Mouse (Mus musculus): ENCODE results near the gene Pole2. TPM values are rescaled to one million over a fixed set of nuclear protein-coding genes. Genes with fewer than 3 reads are reported as not detected.

The Pole2 gene
- polyA plus RNA-seq, 2 experiments = 26.3 to 37.1 TPM

- Histone ChIP-seq H3K4me1 (ENCODE audit: control insufficient read depth, insufficient read depth, low read length) (peaks cover 16% of the 10 kb centered on the region), H3K9me3 (ENCODE audit: control insufficient read depth, low read length) (no peaks in the 10 kb centered on the region), H3K27ac (replicated peaks; ENCODE audit: low read depth, low read length) (peak within 1 kb of the TSS; percentile 83), H3K9ac (ENCODE audit: low read depth, low read length, severe bottlenecking) (peak within 1 kb of the TSS; percentile 84), H3K27me3 (ENCODE audit: control insufficient read depth, insufficient read depth, low read length) (no peaks in the 10 kb centered on the region), H3K4me3 (replicated peaks; ENCODE audit: low read length) (peak within 1 kb of the TSS; percentile 95), H3K4me2 (replicated peaks; ENCODE audit: low read depth, low read length, severe bottlenecking) (peak within 1 kb of the TSS; percentile 90), H3K36me3 (ENCODE audit: control insufficient read depth, insufficient read depth, low read length) (peaks cover 26% of the 10 kb centered on the region)
- WGBS = under 1% methylated on average over 73 of the region's 75 CpGs
- ATAC-seq (ENCODE audit: low FRiP score, low read depth) = peak; percentile 77
- peak; percentile 50; the same call in 1 of the 2 replicates for TF ChIP-seq POLR2A (IDR thresholded peaks at IDR 0.05; ENCODE audit: borderline replicate concordance, extremely low read depth, insufficient read depth, insufficient read length)
- peak; percentile 77 for DNase-seq (ENCODE audit: low spot score)
Observed at GRCm38 (mm10) chr12:69196444-69197377, 31.3 kb downstream of the Pole2 start, which contains the start of gene Gm49383. Gm49383 (minus strand) TSS chr12:69197104.

- no peak overlapping the region for H3K9ac ChIP-seq (ENCODE audit: low read depth, low read length, severe bottlenecking)
- ATAC-seq (ENCODE audit: low FRiP score, low read depth) = no peak
- DNase-seq (ENCODE audit: low spot score) = no peak
- no peak overlapping the region for H3K27ac ChIP-seq (replicated peaks; ENCODE audit: low read depth, low read length)
- H3K9me3 ChIP-seq (ENCODE audit: control insufficient read depth, low read length) = no peaks in the 10 kb centered on the region
- peaks cover 36% of the 10 kb centered on the region for H3K36me3 ChIP-seq (ENCODE audit: control insufficient read depth, insufficient read depth, low read length)
- WGBS = 97% methylated on average over 2 of the region's 2 CpGs
- H3K4me3 ChIP-seq (replicated peaks; ENCODE audit: low read length) = no peak overlapping the region
- no peaks in the 10 kb centered on the region for H3K27me3 ChIP-seq (ENCODE audit: control insufficient read depth, insufficient read depth, low read length)
- H3K4me1 ChIP-seq (ENCODE audit: control insufficient read depth, insufficient read depth, low read length) = peaks cover 8% of the 10 kb centered on the region
- H3K4me2 ChIP-seq (replicated peaks; ENCODE audit: low read depth, low read length, severe bottlenecking) = no peak overlapping the region
- no peak for TF ChIP-seq POLR2A (IDR thresholded peaks at IDR 0.05; ENCODE audit: borderline replicate concordance, extremely low read depth, insufficient read depth, insufficient read length)
Observed at GRCm38 (mm10) chr12:69192637-69193036, 35.4 kb downstream of the Pole2 start.

GRCm38 (mm10) chr12:69191396-69191795, 36.6 kb downstream of the Pole2 start:
- no peaks in the 10 kb centered on the region for H3K9me3 ChIP-seq (ENCODE audit: control insufficient read depth, low read length)
- no peak overlapping the region for H3K9ac ChIP-seq (ENCODE audit: low read depth, low read length, severe bottlenecking)
- ATAC-seq (ENCODE audit: low FRiP score, low read depth) (no peak), DNase-seq (ENCODE audit: low spot score) (no peak)
- H3K27ac ChIP-seq (replicated peaks; ENCODE audit: low read depth, low read length) = no peak overlapping the region
- H3K4me3 ChIP-seq (replicated peaks; ENCODE audit: low read length) = no peak overlapping the region
- H3K4me2 ChIP-seq (replicated peaks; ENCODE audit: low read depth, low read length, severe bottlenecking) = no peak overlapping the region
- 93% methylated on average over 5 of the region's 5 CpGs for WGBS
- TF ChIP-seq POLR2A (IDR thresholded peaks at IDR 0.05; ENCODE audit: borderline replicate concordance, extremely low read depth, insufficient read depth, insufficient read length) = no peak
- peaks cover 10% of the 10 kb centered on the region for H3K4me1 ChIP-seq (ENCODE audit: control insufficient read depth, insufficient read depth, low read length)
- peaks cover 44% of the 10 kb centered on the region for H3K36me3 ChIP-seq (ENCODE audit: control insufficient read depth, insufficient read depth, low read length)
- H3K27me3 ChIP-seq (ENCODE audit: control insufficient read depth, insufficient read depth, low read length) = no peaks in the 10 kb centered on the region

GRCm38 (mm10) chr12:69190522-69190921, 37.5 kb downstream of the Pole2 start:
- H3K36me3 ChIP-seq (ENCODE audit: control insufficient read depth, insufficient read depth, low read length) = peaks cover 47% of the 10 kb centered on the region
- H3K4me1 ChIP-seq (ENCODE audit: control insufficient read depth, insufficient read depth, low read length) = peaks cover 6% of the 10 kb centered on the region
- no peak overlapping the region for H3K4me3 ChIP-seq (replicated peaks; ENCODE audit: low read length)
- H3K27me3 ChIP-seq (ENCODE audit: control insufficient read depth, insufficient read depth, low read length) = no peaks in the 10 kb centered on the region
- WGBS = 88% methylated on average over 1 of the region's 1 CpGs
- no peak overlapping the region for H3K9ac ChIP-seq (ENCODE audit: low read depth, low read length, severe bottlenecking)
- DNase-seq (ENCODE audit: low spot score) = no peak
- H3K4me2 ChIP-seq (replicated peaks; ENCODE audit: low read depth, low read length, severe bottlenecking) = no peak overlapping the region
- no peak for ATAC-seq (ENCODE audit: low FRiP score, low read depth)
- H3K27ac ChIP-seq (replicated peaks; ENCODE audit: low read depth, low read length) = no peak overlapping the region
- H3K9me3 ChIP-seq (ENCODE audit: control insufficient read depth, low read length) = no peaks in the 10 kb centered on the region
- no peak for TF ChIP-seq POLR2A (IDR thresholded peaks at IDR 0.05; ENCODE audit: borderline replicate concordance, extremely low read depth, insufficient read depth, insufficient read length)

GRCm38 (mm10) chr12:69190074-69190473, 37.9 kb downstream of the Pole2 start:
- Histone ChIP-seq H3K9ac (ENCODE audit: low read depth, low read length, severe bottlenecking) (no peak overlapping the region), H3K9me3 (ENCODE audit: control insufficient read depth, low read length) (no peaks in the 10 kb centered on the region), H3K36me3 (ENCODE audit: control insufficient read depth, insufficient read depth, low read length) (peaks cover 48% of the 10 kb centered on the region), H3K27ac (replicated peaks; ENCODE audit: low read depth, low read length) (no peak overlapping the region), H3K4me2 (replicated peaks; ENCODE audit: low read depth, low read length, severe bottlenecking) (no peak overlapping the region), H3K4me3 (replicated peaks; ENCODE audit: low read length) (no peak overlapping the region), H3K27me3 (ENCODE audit: control insufficient read depth, insufficient read depth, low read length) (no peaks in the 10 kb centered on the region), H3K4me1 (ENCODE audit: control insufficient read depth, insufficient read depth, low read length) (peaks cover 10% of the 10 kb centered on the region)
- WGBS = 89% methylated on average over 9 of the region's 9 CpGs
- no peak for TF ChIP-seq POLR2A (IDR thresholded peaks at IDR 0.05; ENCODE audit: borderline replicate concordance, extremely low read depth, insufficient read depth, insufficient read length)
- DNase-seq (ENCODE audit: low spot score) = no peak
- no peak for ATAC-seq (ENCODE audit: low FRiP score, low read depth)

All from limb, embryonic 14.5 days (tissue).